Mouse (Mus musculus): ENCODE results near the gene Cfap69.
"Not testable (repeated sequence)": the region's sequence is repeated elsewhere in the genome, so short reads cannot be mapped to it uniquely, and the experiment has no call there.

The Cfap69 gene

GRCm38 (mm10) chr5:5663655-5664370 lies at the start of gene Cfap69:
Gene Cfap69, minus strand, starts transcription at chr5:5664239.
- DNase-seq (ENCODE audit: low spot score), result peak; percentile 97

DNA sequence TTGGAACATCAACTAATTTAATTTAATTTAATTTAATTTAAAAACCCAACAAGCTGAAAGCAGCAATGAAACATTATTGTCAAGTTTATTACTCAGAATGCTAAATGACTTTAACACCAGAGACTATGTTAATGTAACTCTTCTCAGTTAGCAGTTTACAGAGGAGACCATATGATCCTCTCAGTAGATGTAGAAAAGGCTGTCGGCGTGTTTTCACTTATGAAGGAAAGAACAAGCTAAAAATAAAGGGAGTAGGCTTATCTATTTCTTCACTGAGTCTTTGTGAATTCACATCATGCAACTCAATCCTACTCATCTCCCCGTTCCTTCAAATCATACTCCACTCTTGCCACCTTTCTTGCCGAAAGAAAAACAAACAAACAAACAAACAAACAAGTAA lies 47.0 kb upstream of the Cfap69 start:
- DNase-seq (ENCODE audit: low spot score), result no peak

- no peak for DNase-seq (ENCODE audit: low spot score)
These were observed 43.6 kb upstream of the Cfap69 start for GRCm38 (mm10) chr5:5707341-5708278.

- no peak for DNase-seq (ENCODE audit: low spot score)
These were observed 41.0 kb upstream of the Cfap69 start for GRCm38 (mm10) chr5:5705019-5705418.

DNA sequence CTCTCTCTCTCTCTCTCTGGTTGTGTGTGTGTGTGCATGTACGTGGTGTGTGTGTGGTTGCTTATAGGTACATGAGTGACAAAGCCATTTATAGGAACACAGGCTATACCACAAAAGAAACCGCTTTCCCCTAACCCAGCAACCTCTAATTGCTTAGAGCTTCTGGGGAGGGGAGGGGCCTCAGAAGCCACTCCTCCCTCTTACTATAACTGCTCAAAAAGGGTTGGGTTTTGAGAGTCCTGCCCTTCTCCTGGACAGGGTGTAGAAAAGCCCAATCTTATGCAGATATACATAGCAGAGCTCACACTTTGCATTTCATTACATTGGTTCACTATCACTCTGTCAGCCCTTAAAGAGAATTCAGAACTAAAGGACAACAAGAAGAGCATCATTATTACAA lies 36.3 kb upstream of the Cfap69 start:
- DNase-seq (ENCODE audit: low spot score), result no peak

DNA sequence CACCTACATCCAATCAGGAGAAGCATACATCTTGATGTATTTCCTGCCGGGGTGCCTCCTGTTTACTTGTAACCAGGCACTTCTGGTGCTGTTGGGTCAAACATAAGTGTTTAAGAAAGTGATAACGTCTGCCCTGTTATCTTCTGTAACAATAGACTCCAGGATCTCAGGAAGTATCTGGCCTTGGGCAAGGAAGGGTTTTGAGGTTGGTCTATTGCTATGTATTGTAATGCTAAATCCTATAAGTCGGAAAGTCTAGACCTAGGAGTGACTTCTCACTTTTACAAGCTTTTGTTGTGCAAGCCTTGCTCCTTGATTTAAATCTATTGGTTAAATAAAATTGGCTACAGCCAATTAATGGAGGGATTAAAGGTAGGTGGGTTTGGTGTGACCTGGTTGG lies 34.8 kb upstream of the Cfap69 start:
- DNase-seq (ENCODE audit: low spot score), result no peak

- DNase-seq (ENCODE audit: low spot score), result no peak
These were observed 31.4 kb upstream of the Cfap69 start for GRCm38 (mm10) chr5:5695401-5695942.

DNA sequence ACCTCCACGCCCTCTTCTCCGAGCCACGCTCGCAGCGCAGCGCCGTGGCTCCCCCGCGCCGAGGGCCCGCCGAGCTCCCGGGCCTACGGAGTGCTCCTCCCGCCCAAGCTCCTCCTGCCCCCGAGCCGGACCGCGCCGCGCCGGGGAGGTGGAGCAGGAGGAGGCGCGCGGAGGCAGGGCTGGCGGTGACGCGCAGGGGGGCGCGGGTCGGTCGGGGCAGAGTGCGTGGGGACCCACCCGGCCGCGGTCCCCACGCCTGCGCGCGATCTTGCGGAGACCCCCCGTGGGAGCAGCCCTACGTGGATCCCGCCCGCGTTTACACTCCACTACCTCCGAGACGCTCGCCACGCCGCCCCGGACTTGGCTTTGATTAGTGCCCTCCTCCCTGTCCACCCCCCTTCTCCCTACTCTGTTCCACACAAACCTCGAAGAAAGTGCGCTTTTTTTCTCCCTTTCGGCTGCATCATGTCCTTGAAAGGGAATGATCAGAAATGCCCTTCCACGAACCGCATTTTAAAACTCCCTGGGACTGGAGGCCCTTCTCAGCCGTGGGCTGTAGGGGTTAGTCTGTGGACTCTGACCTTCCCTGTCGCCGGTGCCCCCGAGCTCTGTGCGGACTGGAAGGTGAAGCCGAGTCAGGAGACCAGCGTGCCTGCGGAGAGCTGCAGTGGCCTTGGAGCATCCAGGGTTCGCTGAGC lies 30.1 kb upstream of the Cfap69 start, which contains the start of gene Steap2:
TSS of gene Steap2 (minus strand) at position 623 of the 698 bp plus-strand sequence.
- peak; percentile 73 for DNase-seq (ENCODE audit: low spot score)

- peak; percentile 44 for DNase-seq (ENCODE audit: low spot score)
These were observed 29.5 kb upstream of the Cfap69 start for GRCm38 (mm10) chr5:5693541-5693955.

GRCm38 (mm10) chr5:5692167-5692738 lies 28.2 kb upstream of the Cfap69 start:
- DNase-seq (ENCODE audit: low spot score), result no peak

- no peak for DNase-seq (ENCODE audit: low spot score)
These were observed 25.0 kb upstream of the Cfap69 start for GRCm38 (mm10) chr5:5688945-5689540.

DNA sequence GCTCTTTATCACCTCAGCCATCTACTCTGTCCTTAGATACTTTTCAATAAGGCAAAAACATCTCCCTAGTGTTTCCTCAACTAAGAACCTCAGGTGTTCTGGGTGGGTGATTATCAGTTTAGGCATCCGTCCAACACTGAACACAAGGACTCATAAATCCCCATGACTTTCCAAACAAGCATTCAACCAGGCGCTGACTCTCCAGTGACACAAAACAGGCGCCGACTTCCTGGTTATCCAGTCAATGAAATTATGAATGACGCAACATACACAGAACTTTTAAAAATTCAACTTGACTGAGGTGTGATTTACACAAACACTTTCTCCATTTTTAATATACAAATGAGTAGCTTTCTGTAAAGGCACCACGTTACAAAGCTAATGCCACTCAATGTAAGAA lies 24.2 kb upstream of the Cfap69 start:
- no peak for DNase-seq (ENCODE audit: low spot score)

DNA sequence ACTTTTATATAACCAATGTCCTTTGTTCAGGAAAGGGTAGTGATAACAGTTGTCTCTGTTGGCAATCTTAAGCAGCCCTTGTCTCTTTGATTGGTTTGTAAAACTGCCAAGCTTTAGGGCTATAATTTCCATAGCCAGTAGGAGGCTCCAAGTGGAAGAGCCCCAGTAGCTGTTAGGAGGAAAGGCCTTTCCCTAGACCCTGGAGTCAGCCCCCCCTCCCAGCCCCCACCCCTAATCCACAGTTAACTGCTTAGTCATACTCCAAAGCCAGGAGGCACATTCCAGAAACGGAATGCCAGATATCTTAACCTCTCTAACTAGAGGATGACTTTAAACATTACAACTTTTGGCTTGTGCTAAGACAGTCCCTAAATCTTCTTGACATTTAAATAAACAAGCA lies 22.9 kb upstream of the Cfap69 start:
- peak; percentile 32 for DNase-seq (ENCODE audit: low spot score)

- not testable (repeated sequence) for DNase-seq (ENCODE audit: low spot score)
These were observed 20.9 kb upstream of the Cfap69 start for GRCm38 (mm10) chr5:5684946-5685345.

GRCm38 (mm10) chr5:5683292-5683691 lies 19.3 kb upstream of the Cfap69 start:
- no peak for DNase-seq (ENCODE audit: low spot score)

DNA sequence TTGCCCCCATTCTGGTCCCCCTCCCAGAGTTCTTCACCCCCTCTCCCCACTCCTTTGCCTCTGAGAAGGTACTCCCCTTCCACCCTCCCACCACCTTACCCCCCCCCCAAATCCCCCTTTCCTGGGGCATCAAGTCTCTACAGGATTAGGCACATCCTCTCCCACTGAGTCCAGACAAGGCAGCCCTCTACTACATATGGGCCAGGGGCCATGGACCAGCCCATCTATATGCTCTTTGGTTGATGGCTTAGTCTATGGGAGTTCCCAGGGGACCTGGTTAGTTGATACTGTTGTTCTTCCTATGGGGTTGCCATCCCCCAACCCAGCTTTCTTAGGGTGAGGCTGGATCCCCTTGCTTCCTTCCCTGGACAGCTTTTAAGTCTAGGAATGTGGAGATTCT lies 15.4 kb upstream of the Cfap69 start:
- no peak for DNase-seq (ENCODE audit: low spot score)

DNA sequence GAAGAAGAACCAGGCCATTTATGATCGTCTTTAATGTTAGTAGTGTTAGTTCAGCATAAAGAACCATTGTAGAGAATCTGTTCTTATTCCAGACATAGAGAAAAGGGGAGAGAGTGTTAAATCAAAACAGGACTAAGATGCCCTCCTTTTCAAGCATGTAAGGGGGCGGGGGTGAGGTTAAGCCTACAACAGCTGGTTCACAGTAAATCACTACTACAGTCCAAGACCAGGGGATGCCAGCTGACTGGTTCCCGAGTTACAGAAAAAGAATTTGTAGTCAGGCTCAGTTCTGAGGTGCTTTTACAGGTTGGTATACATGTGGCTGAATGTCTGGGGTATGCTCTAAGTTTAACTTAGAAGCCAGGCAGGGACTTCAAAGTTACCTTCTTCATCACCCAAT lies 12.0 kb upstream of the Cfap69 start:
- no peak for DNase-seq (ENCODE audit: low spot score)

GRCm38 (mm10) chr5:5668920-5669319 lies 4.9 kb upstream of the Cfap69 start:
- no peak for DNase-seq (ENCODE audit: low spot score)

GRCm38 (mm10) chr5:5664371-5664926 lies 410 bp upstream of the Cfap69 start:
- DNase-seq (ENCODE audit: low spot score), result peak; percentile 31

DNA sequence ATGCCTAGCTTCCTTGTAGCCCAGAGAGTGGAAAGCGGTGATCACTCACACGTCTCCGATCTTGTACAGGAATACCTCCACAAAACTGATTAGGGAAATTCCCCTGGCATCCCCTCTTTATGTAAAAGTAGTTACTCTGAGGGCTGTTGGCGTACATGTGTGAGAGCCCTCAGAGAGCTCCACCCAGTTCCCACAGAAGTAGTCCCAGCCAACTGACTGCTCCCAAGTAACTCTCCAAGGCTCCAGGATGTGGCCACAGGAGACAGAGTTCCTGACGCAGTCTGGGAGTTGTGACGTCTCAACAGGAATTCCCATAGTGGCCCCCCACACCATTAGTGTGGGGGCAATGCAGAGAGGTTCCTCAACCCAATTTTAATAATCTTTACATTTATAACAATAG lies 982 bp downstream of the Cfap69 start:
- DNase-seq (ENCODE audit: low spot score), result no peak

DNA sequence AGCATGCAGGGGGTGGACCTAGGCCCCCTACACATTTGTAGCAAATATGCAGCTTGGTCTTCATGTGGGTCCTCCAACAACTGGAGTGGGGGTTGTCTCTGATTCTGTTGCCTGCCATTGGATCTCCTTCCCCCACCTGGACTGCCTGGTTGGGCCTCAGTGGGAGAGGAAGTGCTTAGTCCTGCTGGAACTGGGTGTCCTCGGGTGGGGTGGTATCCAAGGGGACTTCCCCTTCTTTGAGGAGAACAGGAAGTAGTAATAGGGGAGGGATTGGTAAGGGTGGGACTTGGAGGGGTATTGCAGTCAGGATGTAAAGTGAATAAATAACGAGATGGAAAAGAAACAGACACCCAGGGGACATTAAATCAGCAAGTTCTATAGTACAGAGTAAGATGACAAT lies 5.4 kb downstream of the Cfap69 start:
- no peak for DNase-seq (ENCODE audit: low spot score)
